Mouse (Mus musculus) intestine, postnatal 0 days (tissue): ENCODE measurements around the gene Itgb7. TPM values are rescaled to one million over a fixed set of nuclear protein-coding genes. Genes with fewer than 3 reads are reported as not detected.

Experiments
- ATAC-seq: fragments of 200-750 bp; cut with Nextera tagmentation; 2 replicates; pipeline ENCODE4 v1.8.0; 2017; ENCODE audit warnings: mild to moderate bottlenecking, moderate TSS enrichment, moderate library complexity
- H3K27ac ChIP-seq: fragments of 300-500 bp; sonication (generic); 2 replicates; pipeline ENCODE4 v1.5.1; 2014; ENCODE audit warnings: mild to moderate bottlenecking, low read depth, low read length, moderate library complexity
- H3K27me3 ChIP-seq: fragments of 300-500 bp; sonication (generic); replicated peaks from 2 replicates; pipeline ENCODE4 v1.6.1; 2014; ENCODE audit warnings: low read length, mixed read lengths; ENCODE audit not compliant: control insufficient read depth, insufficient read depth
- H3K36me3 ChIP-seq: fragments of 300-500 bp; sonication (generic); 2 replicates; pipeline ENCODE4 v1.6.1; 2014; ENCODE audit warnings: mild to moderate bottlenecking, moderate library complexity; ENCODE audit not compliant: control insufficient read depth, insufficient read depth
- H3K4me1 ChIP-seq: fragments of 300-500 bp; sonication (generic); replicated peaks from 2 replicates; pipeline ENCODE4 v1.6.1; 2014; ENCODE audit warnings: antibody characterized with exemption, low read length, mixed read lengths; ENCODE audit not compliant: control insufficient read depth, insufficient read depth
- H3K4me2 ChIP-seq: fragments of 300-500 bp; sonication (generic); replicated peaks from 2 replicates; pipeline ENCODE4 v1.6.1; 2014; ENCODE audit warnings: low read depth, mild to moderate bottlenecking, moderate library complexity
- H3K4me3 ChIP-seq: fragments of 300-500 bp; sonication (generic); 2 replicates; pipeline ENCODE4 v1.5.1; 2014; ENCODE audit warnings: low read depth, low read length
- H3K9ac ChIP-seq: fragments of 300-500 bp; sonication (generic); 2 replicates; pipeline ENCODE4 v1.6.1; 2014; ENCODE audit warnings: mild to moderate bottlenecking, low read depth, low read length
- H3K9me3 ChIP-seq: fragments of 300-500 bp; sonication (generic); 2 replicates; pipeline ENCODE4 v1.6.1; 2016; ENCODE audit warnings: mixed run types; ENCODE audit not compliant: control insufficient read depth
- CTCF ChIP-seq: sonication (generic); IDR thresholded peaks from 2 replicates; pipeline ENCODE4 v1.5.1; 2016; ENCODE audit warnings: low read depth, mild to moderate bottlenecking, control low read depth, antibody characterized with exemption, moderate library complexity
- WGBS: fragments of 180-500 bp; shearing (Covaris S2); extraction: QIAGEN DNeasy Blood & Tissue Kit; methylation state at CpG from one replicate; pipeline ENCODE4 v1.1.7; 2014; 5-methylcytosine and 5-hydroxymethylcytosine counted together
- polyA plus RNA-seq: library from polyadenylated mRNA; unstranded; fragments of >200 nt; fragmentation: Nextera tagmentation; extraction: Ambion mirVana; gene quantifications from 2 replicates; pipeline ENCODE4 v1.2.1, GENCODE M21; 2015

Gene Itgb7
- polyA plus RNA-seq, 1 experiment from 2014 or later, result 2.9 TPM

DNA sequence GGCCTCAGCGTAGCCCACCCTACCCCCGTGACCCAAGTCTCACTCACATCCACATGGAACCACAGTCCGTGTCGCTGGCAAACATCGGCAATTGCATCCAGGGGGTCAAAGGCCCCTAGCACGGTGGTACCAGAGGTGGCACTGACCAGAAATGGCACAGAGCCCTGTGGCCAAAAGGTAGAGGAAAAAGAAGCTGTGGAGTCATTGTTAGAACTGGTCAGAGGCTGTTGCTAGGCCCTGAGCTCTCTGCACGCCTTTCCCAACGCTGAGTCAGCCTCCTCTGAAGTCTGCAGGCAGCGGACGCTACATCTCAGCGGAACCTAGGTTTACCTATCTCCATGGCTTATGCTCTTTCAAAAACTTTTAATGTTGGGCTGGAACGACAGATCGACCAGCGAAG lies 51.8 kb downstream of the Itgb7 start:
- no peak overlapping the region for H3K9ac ChIP-seq
- no peaks in the 10 kb centered on the region for H3K9me3 ChIP-seq
- no peaks in the 10 kb centered on the region for H3K4me1 ChIP-seq
- H3K36me3 ChIP-seq, result peaks cover 5% of the 10 kb centered on the region; the same call in 1 of the 2 replicates
- no peak overlapping the region for H3K4me3 ChIP-seq
- H3K27me3 ChIP-seq, result no peaks in the 10 kb centered on the region
- no peak for ATAC-seq
- no peak overlapping the region for H3K27ac ChIP-seq
- no peak for TF ChIP-seq CTCF
- 89% methylated on average over 14 of the region's 14 CpGs for WGBS
- no peak overlapping the region for H3K4me2 ChIP-seq

DNA sequence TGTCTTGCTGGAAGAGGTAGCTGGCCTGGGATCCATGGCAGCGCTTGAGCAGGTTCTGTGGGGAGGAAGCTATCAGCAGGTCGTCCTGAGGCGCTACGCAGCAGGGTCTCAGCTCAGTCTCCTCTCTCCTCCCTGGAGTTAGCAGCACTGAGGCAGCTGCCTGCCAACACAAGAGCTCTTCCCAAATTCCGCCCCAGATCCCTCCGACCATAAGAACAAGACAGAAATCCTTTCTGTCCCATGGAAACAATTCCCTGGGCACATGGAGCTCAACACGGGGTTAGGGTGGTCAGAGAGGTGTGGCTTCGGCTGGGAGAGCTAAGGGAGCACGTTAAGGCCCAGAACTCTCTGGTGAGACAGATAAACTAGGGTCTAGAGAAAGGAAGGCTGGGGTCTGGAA lies 52.6 kb downstream of the Itgb7 start:
- WGBS, result 82% methylated on average over 9 of the region's 9 CpGs
- H3K4me1 ChIP-seq, result no peaks in the 10 kb centered on the region
- H3K9ac ChIP-seq, result no peak overlapping the region
- no peaks in the 10 kb centered on the region for H3K27me3 ChIP-seq
- H3K27ac ChIP-seq, result no peak overlapping the region
- H3K4me2 ChIP-seq, result no peak overlapping the region
- H3K4me3 ChIP-seq, result no peak overlapping the region
- TF ChIP-seq CTCF, result no peak
- H3K36me3 ChIP-seq, result peaks cover 5% of the 10 kb centered on the region; the same call in 1 of the 2 replicates
- no peaks in the 10 kb centered on the region for H3K9me3 ChIP-seq
- ATAC-seq, result no peak

DNA sequence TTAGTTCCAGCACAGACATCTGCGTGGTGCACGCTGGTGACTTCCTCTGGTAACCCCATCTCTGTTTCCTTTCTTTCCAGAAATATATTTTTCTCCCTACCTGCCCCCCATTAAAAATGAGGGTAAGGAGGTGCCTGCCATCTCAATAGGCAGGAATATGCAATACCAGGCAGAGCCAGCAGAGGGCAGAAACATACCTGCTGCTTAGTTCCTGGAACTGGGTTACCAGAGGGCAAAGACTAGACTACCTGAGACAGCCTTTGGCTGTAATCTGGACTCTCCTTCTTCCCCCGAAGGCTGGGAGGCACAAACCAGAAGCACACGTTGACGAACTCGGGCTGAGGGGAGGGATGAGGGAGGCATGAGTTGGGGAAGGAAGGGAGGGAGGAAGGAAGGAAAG lies 53.5 kb downstream of the Itgb7 start:
- Histone ChIP-seq H3K27ac (no peak overlapping the region), H3K4me2 (no peak overlapping the region), H3K4me3 (no peak overlapping the region), H3K36me3 (peaks cover 5% of the 10 kb centered on the region; the same call in 1 of the 2 replicates), H3K9me3 (no peaks in the 10 kb centered on the region), H3K4me1 (no peaks in the 10 kb centered on the region), H3K9ac (no peak overlapping the region), H3K27me3 (no peaks in the 10 kb centered on the region)
- 9% methylated on average over 6 of the region's 6 CpGs for WGBS
- ATAC-seq, result peak; percentile 50
- TF ChIP-seq CTCF, result peak; percentile 96

DNA sequence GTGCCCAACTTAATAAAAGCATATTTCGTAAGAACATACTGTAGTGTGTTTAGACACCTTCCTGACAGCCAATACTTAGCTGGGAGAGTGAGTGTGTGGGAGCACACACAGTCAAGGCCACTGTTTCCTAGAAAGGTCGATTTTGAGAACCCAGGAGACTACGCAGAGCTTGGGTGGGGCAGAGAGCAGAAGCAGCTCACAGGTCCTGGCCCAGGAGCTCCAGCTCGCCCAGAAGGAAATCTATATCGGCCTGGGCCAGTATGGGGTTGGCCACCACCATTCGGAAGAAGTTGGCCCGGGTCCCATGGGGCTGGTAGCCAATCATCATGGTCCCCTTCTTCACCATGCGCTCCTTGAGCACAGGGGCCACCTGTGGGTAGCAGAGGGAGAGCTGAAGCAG lies 54.3 kb downstream of the Itgb7 start:
- Histone ChIP-seq H3K4me3 (no peak overlapping the region), H3K4me1 (no peaks in the 10 kb centered on the region), H3K27ac (no peak overlapping the region), H3K36me3 (peaks cover 5% of the 10 kb centered on the region; the same call in 1 of the 2 replicates), H3K27me3 (no peaks in the 10 kb centered on the region), H3K4me2 (no peak overlapping the region), H3K9me3 (no peaks in the 10 kb centered on the region), H3K9ac (no peak overlapping the region)
- TF ChIP-seq CTCF, result no peak
- ATAC-seq, result peak; percentile 12; the same call in 1 of the 2 replicates
- WGBS, result 70% methylated on average over 8 of the region's 8 CpGs

DNA sequence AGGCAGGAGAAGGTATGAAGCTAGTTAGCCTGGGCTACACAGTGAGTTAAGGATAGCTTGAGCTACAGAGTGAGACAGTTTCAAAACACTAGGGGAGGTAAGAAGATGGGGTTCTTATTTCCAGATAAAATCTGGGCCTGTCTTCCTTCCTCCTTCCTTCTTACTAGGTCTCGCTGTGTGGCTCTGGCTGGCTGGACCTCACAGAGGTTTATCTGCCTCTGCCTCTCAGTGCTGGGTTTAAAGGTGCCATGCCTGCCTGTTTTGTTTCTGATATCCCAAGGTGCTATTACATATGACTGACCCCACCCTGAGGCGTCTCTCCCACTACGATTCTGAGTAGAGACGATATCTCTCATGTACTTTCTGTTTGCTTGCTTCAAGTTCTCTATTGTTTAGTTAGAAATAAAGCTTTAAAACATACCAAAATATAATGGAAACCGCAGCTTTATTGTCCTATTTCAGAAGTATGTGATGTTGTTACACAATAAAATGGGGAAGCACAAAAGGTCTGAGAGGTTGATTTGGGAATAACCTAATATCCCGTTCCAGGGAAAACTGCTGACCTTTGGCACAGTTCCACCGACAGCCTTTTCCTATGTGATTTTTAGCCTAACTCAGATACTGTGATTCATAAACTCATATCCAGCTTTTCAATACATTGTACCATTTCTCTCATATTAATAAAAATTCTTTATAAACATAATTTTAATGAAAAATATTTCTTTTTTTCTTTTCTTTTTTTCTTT lies 55.0 kb downstream of the Itgb7 start:
- 51% methylated on average over 7 of the region's 7 CpGs for WGBS
- H3K4me3 ChIP-seq, result no peak overlapping the region
- no peak for ATAC-seq
- no peaks in the 10 kb centered on the region for H3K9me3 ChIP-seq
- H3K27ac ChIP-seq, result no peak overlapping the region
- no peak overlapping the region for H3K9ac ChIP-seq
- peaks cover 5% of the 10 kb centered on the region; the same call in 1 of the 2 replicates for H3K36me3 ChIP-seq
- no peaks in the 10 kb centered on the region for H3K27me3 ChIP-seq
- TF ChIP-seq CTCF, result no peak
- H3K4me1 ChIP-seq, result no peaks in the 10 kb centered on the region
- H3K4me2 ChIP-seq, result no peak overlapping the region

DNA sequence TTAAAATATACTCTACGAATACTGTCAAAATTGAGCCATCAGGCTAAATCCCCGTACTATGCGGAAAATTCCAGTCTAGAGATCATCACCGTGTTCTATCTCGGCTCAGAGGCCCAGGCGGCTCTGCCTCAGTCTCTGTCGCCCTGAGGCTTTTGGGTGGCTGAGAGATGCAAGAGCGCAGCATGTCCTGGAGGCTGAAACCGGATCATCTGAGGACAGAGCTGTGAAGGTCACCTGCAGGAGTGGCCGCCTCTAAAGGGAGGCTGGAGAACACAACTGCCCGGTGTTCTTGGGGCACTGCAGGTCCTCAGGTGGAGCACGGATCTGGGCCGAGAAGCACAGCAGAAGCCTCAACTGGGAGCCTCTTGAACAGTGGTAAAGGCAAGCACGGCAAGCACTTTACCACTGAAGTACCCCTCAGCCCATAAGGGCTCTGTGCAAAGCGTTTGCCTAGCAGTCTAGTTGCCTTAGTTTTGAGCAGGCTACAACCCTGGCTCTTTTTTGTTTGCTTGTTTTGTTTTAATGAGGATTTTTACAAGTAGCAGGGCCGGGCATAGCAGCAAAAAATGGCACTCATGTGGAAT lies 55.9 kb downstream of the Itgb7 start:
- Histone ChIP-seq H3K9me3 (no peaks in the 10 kb centered on the region), H3K4me3 (no peak overlapping the region), H3K27ac (no peak overlapping the region), H3K27me3 (no peaks in the 10 kb centered on the region), H3K4me1 (no peaks in the 10 kb centered on the region), H3K9ac (no peak overlapping the region), H3K4me2 (no peak overlapping the region), H3K36me3 (peaks cover 5% of the 10 kb centered on the region; the same call in 1 of the 2 replicates)
- no peak for TF ChIP-seq CTCF
- ATAC-seq, result no peak
- 89% methylated on average over 16 of the region's 16 CpGs for WGBS
